Mouse (Mus musculus): ENCODE results near the gene Kcnn3.

The Kcnn3 gene

GRCm38 (mm10) chr3:89520618-89521502 lies 896 bp downstream of the Kcnn3 start:
- no peak for DNase-seq (ENCODE audit: low read depth, low spot score)

- DNase-seq (ENCODE audit: low read depth, low spot score), result no peak
Observed at GRCm38 (mm10) chr3:89521503-89521854, 1.5 kb downstream of the Kcnn3 start.

GRCm38 (mm10) chr3:89522450-89523128 lies 2.6 kb downstream of the Kcnn3 start:
- DNase-seq (ENCODE audit: low read depth, low spot score), result peak; percentile 30

- no peak for DNase-seq (ENCODE audit: low read depth, low spot score)
Observed at GRCm38 (mm10) chr3:89526298-89527090, 6.5 kb downstream of the Kcnn3 start.

DNA sequence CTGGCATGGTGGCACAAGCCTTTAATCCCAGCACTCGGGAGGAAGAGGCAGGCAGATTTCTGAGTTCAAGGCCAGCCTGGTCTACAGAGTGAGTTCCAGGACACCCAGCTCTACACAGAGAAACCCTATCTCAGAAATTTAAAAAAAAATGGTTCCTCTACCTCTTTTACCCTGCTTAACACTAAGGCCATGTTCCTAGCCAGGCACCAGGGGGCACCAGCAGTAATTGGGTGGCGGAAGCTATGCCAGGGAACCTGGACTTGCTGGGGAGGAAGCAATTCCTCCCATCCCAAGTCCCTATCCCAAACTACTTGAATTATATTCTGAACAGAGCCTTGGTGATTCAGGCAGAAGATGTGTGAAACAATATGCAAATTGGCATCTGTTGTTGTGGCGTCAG lies 9.8 kb downstream of the Kcnn3 start:
- no peak for DNase-seq (ENCODE audit: low read depth, low spot score)

DNA sequence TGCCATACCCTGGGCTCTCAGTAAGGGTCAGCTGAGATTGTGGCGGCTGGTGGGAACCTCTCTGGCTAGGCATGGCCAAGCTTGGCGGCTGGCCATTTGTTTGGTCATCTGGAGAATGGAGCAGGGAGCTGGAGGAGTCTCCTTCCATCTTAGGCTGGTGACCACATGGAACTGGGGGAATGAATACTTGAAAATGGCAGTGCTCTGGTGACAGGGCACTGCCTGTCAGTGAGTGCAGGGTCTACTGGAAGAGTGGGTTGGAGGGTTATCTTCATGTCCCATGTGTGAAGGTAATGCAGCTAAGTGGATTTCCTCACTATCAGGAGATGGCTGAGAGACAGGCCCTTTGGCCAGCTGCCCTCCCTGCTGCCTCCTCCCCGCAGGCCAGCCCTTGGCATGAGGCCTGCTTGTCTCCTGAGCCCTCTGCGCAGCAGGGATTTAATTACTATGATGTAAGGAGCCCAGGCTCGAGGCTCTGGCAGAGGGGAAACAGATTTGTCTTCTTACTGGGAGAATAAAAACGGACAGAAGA lies 14.7 kb downstream of the Kcnn3 start:
- DNase-seq (ENCODE audit: low read depth, low spot score), result peak; percentile 65

DNA sequence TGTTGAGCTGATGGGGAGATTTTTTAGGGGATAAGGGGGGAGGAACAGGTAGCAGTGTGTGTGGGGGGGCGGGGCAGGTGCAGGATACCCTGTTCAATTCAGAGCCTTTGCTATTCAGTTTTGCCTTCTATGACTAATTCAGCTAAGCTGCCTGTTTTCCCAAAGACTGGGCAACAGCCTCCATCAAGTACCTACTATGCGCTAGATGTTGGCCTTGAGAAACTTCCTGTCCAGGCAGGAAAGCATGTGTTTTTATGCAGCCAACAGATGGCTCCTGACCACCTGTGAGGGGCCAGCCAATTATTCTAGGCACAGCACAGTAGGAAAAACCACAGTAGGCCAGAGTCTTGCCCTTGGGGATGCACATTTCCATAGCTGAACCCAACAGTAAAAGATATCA lies 15.2 kb downstream of the Kcnn3 start:
- no peak for DNase-seq (ENCODE audit: low read depth, low spot score)

- no peak for DNase-seq (ENCODE audit: low read depth, low spot score)
Observed at GRCm38 (mm10) chr3:89539036-89539739, 19.2 kb downstream of the Kcnn3 start.

- no peak for DNase-seq (ENCODE audit: low read depth, low spot score)
Observed at GRCm38 (mm10) chr3:89539740-89540370, 19.9 kb downstream of the Kcnn3 start.

DNA sequence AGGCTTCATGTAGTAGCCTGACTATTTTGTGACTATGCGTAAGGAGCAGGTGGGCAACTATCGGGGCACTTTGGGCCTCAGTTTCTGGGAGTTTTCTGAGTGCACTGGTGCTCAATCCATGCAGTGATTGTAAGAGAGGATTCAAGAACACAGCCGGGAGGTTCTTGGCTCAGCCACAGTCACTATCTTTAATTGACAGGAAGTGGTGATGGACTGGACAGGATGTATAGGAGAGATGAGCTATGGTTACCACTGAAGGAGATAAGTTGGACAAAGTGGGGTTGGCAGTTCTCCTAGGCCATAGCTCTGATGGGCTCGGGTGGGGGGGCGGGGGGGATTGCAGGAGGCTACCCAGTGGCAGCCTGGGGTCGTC lies 20.4 kb downstream of the Kcnn3 start:
- no peak for DNase-seq (ENCODE audit: low read depth, low spot score)

DNA sequence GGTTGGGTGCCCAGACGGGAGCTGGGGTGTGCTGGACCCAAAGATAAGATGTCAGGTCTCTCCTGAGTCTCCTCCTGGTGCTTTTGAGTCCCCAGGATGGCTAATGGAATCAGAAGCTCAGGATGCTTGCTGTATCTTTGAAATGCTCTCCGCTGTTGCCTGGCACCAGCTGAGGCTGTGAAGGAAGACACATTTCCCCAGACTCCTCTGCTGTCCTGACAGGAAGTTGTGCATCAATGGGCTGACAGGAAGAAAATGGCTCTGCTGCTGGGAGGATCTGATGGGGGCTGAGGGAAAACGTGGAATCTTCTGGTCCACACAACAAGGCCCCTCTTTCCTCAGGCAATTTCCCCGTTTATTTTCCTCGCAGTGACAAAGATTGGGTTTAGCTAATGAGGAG lies 27.0 kb downstream of the Kcnn3 start:
- no peak for DNase-seq (ENCODE audit: low read depth, low spot score)

DNA sequence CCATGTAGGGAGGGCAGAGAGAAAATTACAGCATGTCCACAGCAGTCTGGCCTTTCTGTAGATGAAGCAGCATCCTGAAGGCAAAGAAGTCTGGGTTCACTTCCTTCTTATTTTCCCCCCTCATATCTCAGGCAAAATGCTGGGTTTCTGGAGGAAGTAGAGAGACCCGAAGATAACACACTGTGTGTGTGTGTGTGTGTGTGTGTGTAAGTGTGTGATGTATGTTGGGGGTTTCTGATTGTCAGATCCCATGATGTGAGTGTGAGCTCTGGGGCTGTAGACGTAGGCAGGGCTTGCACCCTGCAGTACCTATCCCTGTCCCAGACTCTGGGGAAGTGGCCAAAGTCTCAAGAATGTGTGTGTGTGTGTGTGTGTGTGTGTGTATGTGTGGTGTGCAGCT lies 28.8 kb downstream of the Kcnn3 start:
- DNase-seq (ENCODE audit: low read depth, low spot score), result no peak

- DNase-seq (ENCODE audit: low read depth, low spot score), result peak; percentile 15
Observed at GRCm38 (mm10) chr3:89549488-89549887, 29.5 kb downstream of the Kcnn3 start.

- no peak for DNase-seq (ENCODE audit: low read depth, low spot score)
Observed at GRCm38 (mm10) chr3:89551880-89552279, 31.9 kb downstream of the Kcnn3 start.

DNA sequence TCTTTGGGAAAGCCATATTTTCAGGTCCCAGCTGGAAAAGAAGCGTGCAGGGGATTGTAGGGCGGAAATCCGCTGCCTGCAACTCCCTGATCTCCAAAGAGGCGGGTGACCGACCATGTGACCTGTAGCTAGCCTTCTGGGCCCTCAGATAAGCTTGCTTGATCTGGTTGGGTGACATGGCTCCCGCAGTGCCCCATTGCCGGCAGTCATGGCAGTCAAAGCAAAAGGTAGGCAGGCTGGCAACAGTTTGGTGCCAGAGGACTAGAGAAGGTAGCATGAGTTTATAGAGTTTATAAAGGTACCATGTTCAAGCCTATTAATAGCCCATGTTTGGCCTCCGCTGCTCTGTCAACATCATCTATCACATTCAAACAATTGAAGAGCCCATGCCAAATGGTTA lies 33.5 kb downstream of the Kcnn3 start:
- DNase-seq (ENCODE audit: low read depth, low spot score), result no peak

DNA sequence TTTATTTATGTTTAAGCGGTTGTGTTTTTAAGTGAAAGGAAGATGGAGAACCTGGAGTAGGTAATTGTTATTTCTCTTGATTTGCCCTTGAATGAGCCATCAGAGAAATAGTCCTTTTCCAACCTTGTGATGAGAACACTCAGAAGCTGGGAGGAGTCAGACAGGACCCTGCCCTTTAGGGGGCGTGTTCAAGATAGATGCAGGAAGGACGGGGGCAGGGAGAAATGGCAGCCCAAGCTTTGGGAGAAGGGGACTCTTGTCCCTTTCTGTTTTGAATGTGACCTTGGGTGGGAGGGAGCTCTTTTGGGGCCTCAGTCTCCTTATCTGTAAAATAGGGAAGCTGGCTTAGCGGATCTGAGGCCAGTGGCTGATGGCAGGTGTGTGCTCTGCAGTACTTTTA lies 34.0 kb downstream of the Kcnn3 start:
- no peak for DNase-seq (ENCODE audit: low read depth, low spot score)

DNA sequence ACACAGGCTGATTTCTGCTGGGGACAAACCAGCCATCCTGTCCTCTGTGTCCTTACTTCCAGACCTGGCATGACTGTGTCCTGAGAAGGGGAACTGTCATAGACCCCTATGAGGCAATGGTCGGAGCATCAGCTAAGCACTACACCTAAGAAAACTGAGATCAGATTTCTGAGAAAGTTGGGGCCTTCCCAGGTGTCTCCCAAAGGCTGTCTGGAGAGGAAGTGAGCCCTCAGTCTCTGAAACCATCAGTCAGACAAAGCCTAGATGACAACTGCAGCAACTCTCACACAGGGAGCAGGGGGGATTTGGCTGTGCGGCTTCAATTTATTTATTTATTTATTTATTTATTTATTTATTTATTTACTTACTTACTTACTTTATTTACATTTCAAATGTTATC lies 34.6 kb downstream of the Kcnn3 start:
- no peak for DNase-seq (ENCODE audit: low read depth, low spot score)

DNA sequence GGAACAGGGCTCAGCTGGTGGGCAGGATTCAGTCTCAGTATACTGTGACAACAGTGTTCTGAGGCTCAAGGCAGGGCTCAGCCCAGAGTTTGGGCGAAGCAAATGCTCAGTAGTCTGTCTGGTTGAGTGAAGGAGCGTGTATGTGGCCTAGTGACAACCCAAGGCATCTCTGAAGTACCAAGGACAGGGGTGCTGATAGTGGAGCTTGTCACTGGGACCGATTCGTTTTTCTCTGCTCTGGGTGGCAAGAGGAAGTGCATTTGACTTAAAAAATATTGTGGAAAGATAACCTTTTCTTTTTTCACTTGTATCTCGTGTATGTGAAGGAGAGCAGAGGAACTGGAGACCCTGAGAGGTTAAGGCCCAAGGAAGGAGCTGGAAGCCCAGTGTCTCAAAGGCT lies 37.8 kb downstream of the Kcnn3 start:
- DNase-seq (ENCODE audit: low read depth, low spot score), result no peak

DNA sequence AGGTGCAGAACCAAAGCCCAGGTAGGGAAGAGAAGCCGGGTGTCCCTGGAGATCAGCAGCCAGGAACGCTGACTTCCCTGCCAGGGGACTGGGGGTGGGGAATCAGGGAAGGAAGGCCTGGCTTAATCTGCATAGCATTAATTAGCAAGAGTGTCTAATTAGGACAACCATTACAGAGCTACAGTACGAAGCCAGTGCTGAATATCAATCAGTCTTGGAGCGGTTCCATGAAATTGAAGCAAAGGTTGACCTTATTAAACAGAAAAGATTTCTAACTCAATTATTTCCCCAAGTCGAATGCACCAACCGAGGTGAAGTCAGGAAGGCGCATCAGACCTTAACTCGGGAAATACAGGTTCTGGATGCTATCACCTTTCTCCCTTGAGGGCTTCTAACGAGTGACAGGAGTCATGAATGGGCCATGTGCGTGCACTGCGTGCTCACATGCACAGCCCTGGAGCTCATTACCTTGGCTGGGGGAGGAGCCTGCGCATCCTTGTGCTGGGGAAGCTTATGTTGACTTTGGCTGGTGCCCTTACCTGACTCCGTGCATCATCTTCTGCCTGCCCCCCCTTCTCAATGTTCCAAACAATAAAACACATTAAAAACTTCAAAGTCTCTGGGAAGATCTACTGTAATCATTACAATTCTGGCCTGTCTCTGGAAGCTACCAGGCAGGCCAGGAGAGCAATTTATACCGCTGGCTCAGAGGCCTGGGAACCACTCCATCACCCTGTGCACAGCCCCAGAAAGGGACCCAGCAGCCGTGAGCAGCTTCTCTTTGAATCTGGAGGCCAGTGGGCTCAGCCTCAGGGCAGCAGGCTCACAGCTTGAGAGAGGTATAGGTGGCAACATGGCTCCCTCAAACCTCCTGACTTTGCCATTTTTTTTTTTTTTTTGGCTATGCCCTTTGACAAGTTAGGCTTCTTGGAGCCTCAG lies 39.3 kb downstream of the Kcnn3 start:
- DNase-seq (ENCODE audit: low read depth, low spot score), result no peak

DNA sequence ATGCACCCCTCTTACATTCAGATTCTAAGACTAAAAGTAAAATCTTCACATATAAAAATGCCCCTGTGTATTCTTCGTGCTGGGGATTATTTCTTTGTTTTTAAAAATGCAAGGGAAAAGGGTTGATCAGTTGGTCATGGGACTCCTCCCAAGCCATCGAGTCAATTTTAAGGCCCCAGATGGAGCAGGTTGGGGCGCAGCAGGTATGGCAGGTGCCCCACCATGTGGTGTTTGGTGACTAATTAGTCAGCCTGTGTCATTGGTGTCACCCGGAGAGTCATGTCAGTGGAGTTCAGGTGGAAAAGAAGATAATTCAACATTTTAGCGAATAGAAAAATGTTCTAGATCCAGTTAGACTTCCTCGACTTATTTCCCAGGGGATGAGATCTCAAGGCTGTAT lies 41.4 kb downstream of the Kcnn3 start:
- no peak for DNase-seq (ENCODE audit: low read depth, low spot score)
